Mouse (Mus musculus): Measurements from ENCODE around the gene Ugt1a10. TPM values are rescaled to one million over a fixed set of nuclear protein-coding genes. Genes with fewer than 3 reads are reported as not detected.

The Ugt1a10 gene
- polyA plus RNA-seq, 1 experiment from 2014 or later, result not detected

GRCm38 (mm10) chr1:88259643-88260024 is 204.4 kb downstream of the Ugt1a10 start:
- Histone ChIP-seq H3K9me3 (replicated peaks) (peaks cover 32% of the 10 kb centered on the region), H3K27ac (peak overlapping the region; percentile 0; the same call in 1 of the 2 replicates), H3K4me3 (replicated peaks) (no peak overlapping the region), H3K9ac (no peak overlapping the region), H3K4me2 (no peak overlapping the region), H3K36me3 (peaks cover 52% of the 10 kb centered on the region), H3K4me1 (replicated peaks) (peaks cover 39% of the 10 kb centered on the region), H3K27me3 (no peaks in the 10 kb centered on the region)
- 73% methylated on average over 4 of the region's 4 CpGs for WGBS (ENCODE audit: insufficient replicate concordance)
- ATAC-seq (ENCODE audit: low read depth) (peak; percentile 1; the same call in 1 of the 2 replicates), DNase-seq (no peak)

DNA sequence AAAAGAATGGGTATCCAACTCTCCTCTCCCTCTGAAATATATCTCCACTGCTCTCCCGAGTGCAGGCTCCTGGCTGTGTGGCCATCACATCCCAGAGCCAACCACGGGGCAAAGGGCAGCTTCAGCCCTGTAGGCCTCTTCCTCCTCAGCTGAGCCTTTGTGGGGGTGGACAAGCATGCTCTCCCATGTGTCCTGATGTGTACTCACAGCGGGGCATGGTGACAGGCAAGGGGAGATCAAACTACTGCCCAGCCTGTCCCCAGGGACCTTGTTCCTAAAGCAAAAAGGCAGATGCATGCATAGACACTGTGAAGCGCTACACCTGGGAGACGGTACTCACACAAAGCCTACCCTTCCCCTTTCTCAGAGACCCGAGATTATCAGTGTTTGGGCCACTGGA is 204.9 kb downstream of the Ugt1a10 start:
- Histone ChIP-seq H3K9me3 (replicated peaks) (peaks cover 27% of the 10 kb centered on the region), H3K4me2 (no peak overlapping the region), H3K27ac (peak overlapping the region; percentile 0), H3K4me3 (replicated peaks) (no peak overlapping the region), H3K4me1 (replicated peaks) (peaks cover 39% of the 10 kb centered on the region), H3K36me3 (peaks cover 56% of the 10 kb centered on the region), H3K9ac (no peak overlapping the region), H3K27me3 (no peaks in the 10 kb centered on the region)
- peak; percentile 54 for ATAC-seq (ENCODE audit: low read depth)
- DNase-seq, result no peak
- 65% methylated on average over 6 of the region's 6 CpGs for WGBS (ENCODE audit: insufficient replicate concordance)

GRCm38 (mm10) chr1:88260604-88261377 is 205.6 kb downstream of the Ugt1a10 start:
- Histone ChIP-seq H3K27ac (peak overlapping the region; percentile 0; the same call in 1 of the 2 replicates), H3K4me1 (replicated peaks) (peaks cover 39% of the 10 kb centered on the region), H3K9me3 (replicated peaks) (peaks cover 20% of the 10 kb centered on the region), H3K36me3 (peaks cover 63% of the 10 kb centered on the region), H3K4me2 (no peak overlapping the region), H3K9ac (no peak overlapping the region), H3K4me3 (replicated peaks) (no peak overlapping the region), H3K27me3 (no peaks in the 10 kb centered on the region)
- ATAC-seq (ENCODE audit: low read depth) (peak; percentile 2; the same call in 1 of the 2 replicates), DNase-seq (no peak)
- WGBS (ENCODE audit: insufficient replicate concordance), result 73% methylated on average over 10 of the region's 10 CpGs

GRCm38 (mm10) chr1:88261706-88262105 is 206.5 kb downstream of the Ugt1a10 start:
- peaks cover 72% of the 10 kb centered on the region for H3K36me3 ChIP-seq
- H3K4me2 ChIP-seq, result no peak overlapping the region
- no peak for DNase-seq
- peaks cover 12% of the 10 kb centered on the region; the same call in 1 of the 2 replicates for H3K9me3 ChIP-seq (replicated peaks)
- H3K27ac ChIP-seq, result no peak overlapping the region
- no peak overlapping the region for H3K9ac ChIP-seq
- ATAC-seq (ENCODE audit: low read depth), result peak; percentile 1; the same call in 1 of the 2 replicates
- H3K27me3 ChIP-seq, result no peaks in the 10 kb centered on the region
- no peak overlapping the region for H3K4me3 ChIP-seq (replicated peaks)
- H3K4me1 ChIP-seq (replicated peaks), result peaks cover 39% of the 10 kb centered on the region
- 72% methylated on average over 7 of the region's 7 CpGs for WGBS (ENCODE audit: insufficient replicate concordance)

DNA sequence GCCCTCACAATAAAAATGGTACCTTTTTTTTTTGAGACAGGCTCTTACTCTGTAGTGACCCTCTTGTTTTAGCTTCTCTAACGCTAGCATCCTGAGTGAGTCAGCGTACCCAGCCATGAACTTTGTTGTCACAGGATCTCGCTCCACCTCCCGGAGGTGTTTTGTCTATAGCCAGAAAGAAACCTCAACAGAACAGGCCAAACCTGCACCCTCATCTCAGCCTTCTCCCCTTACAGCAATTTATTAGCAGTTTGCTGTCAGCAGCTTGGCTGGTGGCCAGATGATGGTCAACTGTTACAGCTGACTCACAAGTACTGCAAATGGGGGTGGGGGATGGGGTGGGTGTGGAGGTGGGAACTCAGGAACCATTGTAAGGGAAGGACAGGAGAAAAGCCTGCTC is 207.1 kb downstream of the Ugt1a10 start:
- Histone ChIP-seq H3K4me1 (replicated peaks) (peaks cover 39% of the 10 kb centered on the region), H3K4me3 (replicated peaks) (no peak overlapping the region), H3K27ac (no peak overlapping the region), H3K27me3 (no peaks in the 10 kb centered on the region), H3K9ac (no peak overlapping the region), H3K36me3 (peaks cover 78% of the 10 kb centered on the region), H3K4me2 (no peak overlapping the region), H3K9me3 (replicated peaks) (peaks cover 7% of the 10 kb centered on the region; the same call in 1 of the 2 replicates)
- DNase-seq (no peak), ATAC-seq (ENCODE audit: low read depth) (no peak)
- WGBS (ENCODE audit: insufficient replicate concordance), result 79% methylated on average over 4 of the region's 4 CpGs

GRCm38 (mm10) chr1:88262961-88263360 is 207.8 kb downstream of the Ugt1a10 start:
- peaks cover 39% of the 10 kb centered on the region for H3K4me1 ChIP-seq (replicated peaks)
- 68% methylated on average over 6 of the region's 6 CpGs for WGBS (ENCODE audit: insufficient replicate concordance)

DNA sequence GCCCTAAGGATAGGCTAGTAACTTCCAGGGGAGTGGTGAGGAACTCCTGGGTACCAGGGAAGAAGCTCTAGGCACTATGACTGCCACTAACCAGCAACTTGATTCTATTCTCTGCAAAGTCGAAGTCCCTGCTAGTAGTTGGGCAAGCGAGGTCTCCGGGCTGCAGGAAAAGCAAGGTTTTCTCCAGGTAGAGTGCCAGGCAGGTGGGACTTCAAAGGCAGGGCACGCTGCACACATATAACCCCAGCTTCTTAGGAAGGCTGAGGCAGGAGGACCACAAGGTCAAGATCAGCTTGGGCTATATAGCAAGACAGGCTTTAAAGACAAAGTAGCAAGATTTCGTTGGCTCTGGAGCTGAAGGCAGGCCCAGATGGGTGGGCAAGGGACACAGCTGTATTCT is 208.6 kb downstream of the Ugt1a10 start:
- H3K9me3 ChIP-seq (replicated peaks), result no peaks in the 10 kb centered on the region

More at GRCm38 (mm10) chr1:88262961-88263360, 207.8 kb downstream of the Ugt1a10 start:
- no peak overlapping the region for H3K4me2 ChIP-seq
- H3K27me3 ChIP-seq, result no peaks in the 10 kb centered on the region
- no peak overlapping the region for H3K9ac ChIP-seq
- H3K27ac ChIP-seq, result no peak overlapping the region
- H3K36me3 ChIP-seq, result peaks cover 85% of the 10 kb centered on the region
- DNase-seq (no peak), ATAC-seq (ENCODE audit: low read depth) (no peak)
- no peak overlapping the region for H3K4me3 ChIP-seq (replicated peaks)
- 0 out of 2 replicates have a peak, but pooled peaks cover under 1% of the 10 kb centered on the region for H3K9me3 ChIP-seq (replicated peaks)

GRCm38 (mm10) chr1:88264237-88264868 is 209.2 kb downstream of the Ugt1a10 start:
- H3K36me3 ChIP-seq, result peaks cover 99% of the 10 kb centered on the region
- peaks cover 36% of the 10 kb centered on the region for H3K4me1 ChIP-seq (replicated peaks)
- H3K4me2 ChIP-seq, result no peak overlapping the region
- H3K9me3 ChIP-seq (replicated peaks), result no peaks in the 10 kb centered on the region
- DNase-seq (no peak), ATAC-seq (ENCODE audit: low read depth) (no peak)
- no peaks in the 10 kb centered on the region for H3K27me3 ChIP-seq
- no peak overlapping the region for H3K27ac ChIP-seq
- H3K4me3 ChIP-seq (replicated peaks), result no peak overlapping the region
- WGBS (ENCODE audit: insufficient replicate concordance), result 81% methylated on average over 7 of the region's 7 CpGs
- no peak overlapping the region for H3K9ac ChIP-seq

More for the DNA sequence above, 208.6 kb downstream of the Ugt1a10 start:
- DNase-seq, result no peak
- Histone ChIP-seq H3K36me3 (peaks cover 93% of the 10 kb centered on the region), H3K4me2 (no peak overlapping the region), H3K27me3 (no peaks in the 10 kb centered on the region), H3K4me3 (replicated peaks) (no peak overlapping the region), H3K9ac (no peak overlapping the region), H3K4me1 (replicated peaks) (peaks cover 39% of the 10 kb centered on the region), H3K27ac (no peak overlapping the region)
- WGBS (ENCODE audit: insufficient replicate concordance), result 82% methylated on average over 5 of the region's 5 CpGs
- no peak for ATAC-seq (ENCODE audit: low read depth)

GRCm38 (mm10) chr1:88264869-88265240 is 209.7 kb downstream of the Ugt1a10 start:
- no peak overlapping the region for H3K27ac ChIP-seq

GRCm38 (mm10) chr1:88266123-88266522 is 210.9 kb downstream of the Ugt1a10 start:
- Histone ChIP-seq H3K27me3 (no peaks in the 10 kb centered on the region), H3K4me1 (replicated peaks) (peaks cover 18% of the 10 kb centered on the region), H3K4me2 (no peak overlapping the region), H3K36me3 (peaks cover 93% of the 10 kb centered on the region), H3K27ac (no peak overlapping the region), H3K4me3 (replicated peaks) (no peak overlapping the region), H3K9ac (no peak overlapping the region), H3K9me3 (replicated peaks) (no peaks in the 10 kb centered on the region)
- no peak for ATAC-seq (ENCODE audit: low read depth)
- no peak for DNase-seq
- 85% methylated on average over 13 of the region's 13 CpGs for WGBS (ENCODE audit: insufficient replicate concordance)

More at GRCm38 (mm10) chr1:88264869-88265240, 209.7 kb downstream of the Ugt1a10 start:
- Histone ChIP-seq H3K27me3 (no peaks in the 10 kb centered on the region), H3K9ac (no peak overlapping the region), H3K9me3 (replicated peaks) (no peaks in the 10 kb centered on the region), H3K36me3 (peaks cover 100% of the 10 kb centered on the region), H3K4me3 (replicated peaks) (no peak overlapping the region), H3K4me2 (no peak overlapping the region), H3K4me1 (replicated peaks) (peaks cover 31% of the 10 kb centered on the region)
- DNase-seq, result no peak
- ATAC-seq (ENCODE audit: low read depth), result no peak
- WGBS (ENCODE audit: insufficient replicate concordance), result 72% methylated on average over 4 of the region's 4 CpGs

GRCm38 (mm10) chr1:88267489-88267888 is 212.3 kb downstream of the Ugt1a10 start:
- no peak overlapping the region for H3K9ac ChIP-seq
- no peak overlapping the region for H3K4me3 ChIP-seq (replicated peaks)
- no peak overlapping the region for H3K4me2 ChIP-seq
- no peak overlapping the region for H3K27ac ChIP-seq
- H3K27me3 ChIP-seq, result no peaks in the 10 kb centered on the region
- 83% methylated on average over 6 of the region's 6 CpGs for WGBS (ENCODE audit: insufficient replicate concordance)
- DNase-seq (no peak), ATAC-seq (ENCODE audit: low read depth) (0 out of 2 replicates have a peak, but pooled peaks have one; percentile 1)
- no peaks in the 10 kb centered on the region for H3K9me3 ChIP-seq (replicated peaks)
- peaks cover 93% of the 10 kb centered on the region for H3K36me3 ChIP-seq
- peaks cover 6% of the 10 kb centered on the region; the same call in 1 of the 2 replicates for H3K4me1 ChIP-seq (replicated peaks)
